Mouse (Mus musculus) common myeloid progenitor, adult 5-6 weeks (primary cell): ENCODE measurements around the gene Gtpbp1. TPM values are rescaled to one million over a fixed set of nuclear protein-coding genes. Genes with fewer than 3 reads are reported as not detected.

ENCODE experiments used
- total RNA-seq: library from RNA; stranded (forward); fragments of 200-1000, 187-1606 nt; gene quantifications from 2 replicates; pipeline ENCODE4 v1.2.3, GENCODE M21; 2017

Gtpbp1 gene
- total RNA-seq, 1 experiment from 2014 or later: 66.9 TPM

Other genes with a start within 250 kb of the Gtpbp1 start
- 40.3 and 46.5 TPM in 2 replicates for gene Csnk1e, start 235.3 kb upstream of the Gtpbp1 start, total RNA-seq
- not detected in 2 replicates for gene Kcnj4, start 185.6 kb upstream of the Gtpbp1 start, total RNA-seq
- not detected in 2 replicates for gene Kdelr3, start 174.4 kb upstream of the Gtpbp1 start, total RNA-seq
- 178 and 236 TPM in 2 replicates for gene Ddx17, start 144.1 kb upstream of the Gtpbp1 start, total RNA-seq
- 1.8 and 2.1 TPM in 2 replicates for gene Dmc1, start 85.7 kb upstream of the Gtpbp1 start, total RNA-seq
- gene Fam227a, start 31.9 kb upstream of the Gtpbp1 start, total RNA-seq: 2.8 and 2.9 TPM in 2 replicates
- 46.7 and 51.4 TPM in 2 replicates for gene Cby1, start 31.6 kb upstream of the Gtpbp1 start, total RNA-seq
- 92.2 and 93.2 TPM in 2 replicates for gene Tomm22, start 20.0 kb upstream of the Gtpbp1 start, total RNA-seq
- gene Josd1, start 2.9 kb upstream of the Gtpbp1 start, total RNA-seq: 28.5 and 40.3 TPM in 2 replicates
- 53.7 and 73.2 TPM in 2 replicates for gene Sun2, start 51.7 kb downstream of the Gtpbp1 start, total RNA-seq
- gene Dnal4, start 87.0 kb downstream of the Gtpbp1 start, total RNA-seq: 16.0 and 18.0 TPM in 2 replicates
- 0.05 and 0.55 TPM in 2 replicates for gene Nptxr, start 113.9 kb downstream of the Gtpbp1 start, total RNA-seq
- not detected in 2 replicates for gene Npcd, start 143.4 kb downstream of the Gtpbp1 start, total RNA-seq
- 11.0 and 19.6 TPM in 2 replicates for gene Cbx6, start 143.8 kb downstream of the Gtpbp1 start, total RNA-seq
- gene Apobec3, start 200.8 kb downstream of the Gtpbp1 start, total RNA-seq: 188 and 214 TPM in 2 replicates